Mouse (Mus musculus) G1E (cell line): ENCODE measurements around the gene Rtn4rl1.

Source experiments
- CTCF ChIP-seq: IDR thresholded peaks from 2 replicates; pipeline ENCODE4 v1.5.1; 2012; ENCODE audit warnings: low read depth, low read length, inconsistent platforms, mixed read lengths
- POLR2AphosphoS5 ChIP-seq: IDR thresholded peaks from 2 replicates; pipeline ENCODE4 v1.6.1; 2012; ENCODE audit warnings: low read depth, low read length, inconsistent platforms; ENCODE audit not compliant: insufficient replicate concordance

GRCm38 (mm10) chr11:75281380-75282256 lies 88.0 kb downstream of the Rtn4rl1 start:
- TF ChIP-seq CTCF (no peak), POLR2AphosphoS5 (no peak)
